Mouse (Mus musculus): Measurements from ENCODE around the gene Hfm1. TPM values are rescaled to one million over a fixed set of nuclear protein-coding genes. Genes with fewer than 3 reads are reported as not detected.

Gene Hfm1
- total RNA-seq (2021), result 1 to 10 TPM; 3.9 to 5.2 TPM

DNA sequence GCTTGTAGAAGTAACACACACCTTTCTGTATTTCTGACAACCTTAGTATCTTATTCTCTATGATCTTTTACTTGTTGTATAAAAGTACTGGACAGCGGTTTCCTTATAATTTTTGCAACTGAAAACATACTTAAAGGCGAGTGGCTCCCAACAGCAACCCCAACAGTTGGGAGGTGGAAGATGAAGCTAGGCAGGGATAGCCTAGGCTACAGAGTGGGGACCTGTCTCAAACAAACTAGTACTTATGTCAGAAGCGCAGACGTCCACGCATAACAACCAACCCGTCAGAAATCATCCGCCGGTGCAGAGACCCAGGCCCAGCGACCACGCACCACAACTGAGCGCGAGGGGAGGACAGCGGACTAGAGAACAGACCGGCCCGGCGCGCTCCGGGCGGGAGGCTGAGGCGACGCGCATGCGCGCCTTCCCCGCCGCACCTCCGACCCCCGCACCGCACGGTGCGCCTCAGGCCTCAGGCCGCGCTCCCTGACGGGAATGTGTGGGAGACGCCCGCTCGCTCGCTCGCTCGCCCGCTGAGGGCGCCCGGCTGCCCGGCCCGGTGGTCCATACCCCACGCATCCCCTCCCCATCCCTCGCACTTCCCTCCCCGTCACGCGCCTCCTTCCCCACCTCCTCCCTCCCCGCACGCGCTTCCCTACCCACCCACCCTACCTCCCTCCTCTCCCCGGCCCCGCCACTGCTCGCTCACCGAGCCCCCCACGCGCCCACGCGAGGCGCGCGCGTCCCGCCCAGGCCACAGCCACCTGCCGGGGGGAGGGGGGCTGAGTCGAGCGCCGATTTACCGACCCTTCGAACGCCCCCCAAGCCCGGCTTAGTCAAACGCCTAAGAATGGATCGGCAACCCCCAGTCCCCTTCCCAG is at the start of gene Hfm1:
Gene Hfm1 (minus strand): TSS at position 834 of the 881 bp plus-strand sequence.
- intact Hi-C loops (cut with DNase I), result no loop called here

DNA sequence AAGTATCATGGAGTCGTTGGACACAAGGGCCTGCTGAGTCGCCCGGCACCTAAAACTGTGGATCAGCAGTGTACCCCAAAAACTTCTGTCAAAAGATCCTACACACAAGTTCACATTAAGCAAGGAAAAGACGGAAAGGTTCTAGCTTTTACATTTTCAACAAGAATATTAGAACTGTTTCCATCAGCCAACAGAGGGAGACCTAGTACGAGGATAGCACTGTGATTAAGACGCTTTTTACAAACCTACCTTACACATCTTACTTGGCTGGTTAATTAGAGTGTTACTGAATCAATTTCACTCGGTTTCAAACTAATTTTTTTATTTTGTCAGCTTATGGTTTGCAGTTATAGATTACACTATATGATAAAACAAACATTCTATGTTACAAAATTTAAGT is 47.8 kb upstream of the Hfm1 start:
- intact Hi-C loops (cut with DNase I), result no loop called here
- no peak for DNase-seq

More for the DNA sequence above, at the start of gene Hfm1:
- DNase-seq, result peak; percentile 75

DNA sequence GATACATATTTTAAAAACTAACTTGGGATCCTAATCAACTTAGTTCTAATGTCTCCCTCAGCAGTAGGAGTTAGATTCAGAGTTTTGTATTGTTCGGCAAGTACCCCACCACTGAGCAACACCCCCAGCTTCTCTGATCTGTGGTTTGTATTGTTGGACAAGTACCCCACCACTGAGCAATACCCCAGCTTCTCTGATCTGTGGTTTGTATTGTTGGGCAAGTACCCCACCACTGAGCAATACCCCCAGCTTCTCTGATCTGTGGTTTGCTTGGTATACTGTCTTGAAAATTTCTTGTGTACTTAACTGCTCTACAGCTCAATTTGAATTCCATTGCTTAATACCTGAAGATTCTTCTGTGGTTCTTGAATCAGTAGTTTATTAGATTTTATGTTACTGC is 41.5 kb upstream of the Hfm1 start:
- no peak for DNase-seq
- intact Hi-C loops (cut with DNase I), result loop anchor here (10.0 kb wide), 1 partner anchor 103 kb away; no protein-coding TSS in a partner anchor

DNA sequence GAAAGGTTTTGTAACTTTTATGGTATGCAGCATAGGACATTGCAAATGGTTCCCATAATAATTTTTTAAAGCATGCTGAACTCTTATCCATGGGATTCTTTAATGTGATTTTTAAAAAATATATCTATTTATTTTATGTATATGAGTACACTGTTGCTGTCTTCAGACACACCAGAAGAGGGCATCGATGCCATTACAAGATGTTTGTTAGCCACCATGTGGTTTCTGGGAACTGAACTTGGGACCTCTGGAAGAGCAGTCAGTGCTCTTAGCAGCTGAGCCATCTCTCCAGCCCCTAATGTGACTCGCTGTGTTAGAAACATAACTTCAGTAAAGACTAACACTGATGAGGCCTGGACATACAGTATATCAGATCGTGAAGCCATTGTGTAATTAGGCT is 40.3 kb upstream of the Hfm1 start:
- intact Hi-C loops (cut with DNase I), result loop anchor here (10.0 kb wide), 1 partner anchor 102 kb away; no protein-coding TSS in a partner anchor
- DNase-seq, result no peak

DNA sequence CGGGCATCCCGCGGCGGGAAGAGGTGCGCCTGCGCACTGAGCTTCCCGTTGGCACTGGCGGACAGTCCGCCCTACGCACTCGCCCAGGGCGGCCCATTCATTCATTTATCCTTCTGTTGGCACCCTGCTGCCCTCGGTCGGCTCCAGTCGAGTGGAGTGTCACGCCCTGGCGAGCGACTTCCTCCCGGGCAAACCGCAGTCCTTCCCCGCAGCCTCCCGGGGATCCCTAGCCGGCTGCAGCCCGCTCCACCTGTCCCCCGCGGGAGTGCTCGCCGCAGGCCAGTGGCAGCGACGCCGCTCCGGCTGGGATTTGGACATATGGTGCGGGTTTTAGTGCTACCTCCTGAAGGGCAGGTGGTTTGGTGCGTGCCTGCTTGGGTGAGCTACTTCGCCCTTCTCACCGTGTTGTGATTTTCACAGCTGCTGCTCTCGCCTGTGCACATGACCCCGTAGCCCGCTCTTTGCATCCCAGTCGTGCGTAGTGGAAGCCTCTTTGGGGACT is 38.4 kb upstream of the Hfm1 start:
- intact Hi-C loops (cut with DNase I), result loop anchor here (10.0 kb wide), 1 partner anchor 100 kb away; no protein-coding TSS in a partner anchor
- no peak for DNase-seq

DNA sequence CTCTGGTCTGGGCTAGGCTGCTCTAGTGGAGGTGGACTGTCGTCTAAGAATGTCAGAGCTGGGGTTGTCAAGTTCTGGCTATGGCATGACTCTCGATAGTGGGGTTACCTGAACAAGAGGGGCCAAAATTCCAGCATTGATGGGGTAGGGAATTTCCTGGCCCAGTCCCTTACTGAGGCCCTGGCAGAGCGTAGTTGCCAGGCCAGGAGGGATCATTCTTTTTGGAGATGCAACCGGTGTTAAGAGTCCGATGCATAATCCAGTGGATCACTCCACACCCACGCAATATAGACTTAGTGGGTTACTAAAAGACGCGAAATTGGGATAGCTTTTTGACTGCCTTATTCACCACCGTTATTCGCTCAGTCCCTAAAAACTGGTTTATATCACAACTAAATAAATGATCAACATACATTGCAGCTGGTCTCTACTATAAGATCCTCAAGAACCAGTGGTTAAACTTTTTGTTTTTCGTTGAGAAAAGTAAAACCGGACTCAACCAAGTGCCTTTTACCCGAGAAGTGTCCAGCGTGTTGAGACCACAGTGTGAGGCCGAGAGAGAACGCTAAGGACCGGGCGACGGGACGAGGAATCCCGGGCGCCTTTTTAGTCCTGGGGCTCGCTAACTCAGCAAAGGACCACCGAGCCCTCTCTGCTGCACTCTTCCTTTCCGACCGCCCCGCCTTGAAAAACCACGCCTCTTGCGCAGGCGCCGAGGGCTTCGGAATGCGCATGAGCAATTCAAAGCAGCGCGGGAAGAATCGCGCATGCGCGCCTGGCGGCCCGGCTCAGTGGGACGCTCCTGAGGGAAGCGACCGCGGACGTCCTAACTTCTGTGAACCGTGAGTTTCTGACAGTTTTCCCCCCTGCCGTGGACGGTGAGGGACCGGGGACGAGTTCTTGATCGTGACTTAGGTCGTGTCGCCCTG is 37.7 kb upstream of the Hfm1 start, which contains the start of gene Cdc7:
Gene Cdc7 (plus strand): TSS at position 739 of the 929 bp plus-strand sequence.
- intact Hi-C loops (cut with DNase I), result loop anchor here (10.0 kb wide), 1 partner anchor 99 kb away; no protein-coding TSS in a partner anchor
- peak; percentile 97 for DNase-seq

DNA sequence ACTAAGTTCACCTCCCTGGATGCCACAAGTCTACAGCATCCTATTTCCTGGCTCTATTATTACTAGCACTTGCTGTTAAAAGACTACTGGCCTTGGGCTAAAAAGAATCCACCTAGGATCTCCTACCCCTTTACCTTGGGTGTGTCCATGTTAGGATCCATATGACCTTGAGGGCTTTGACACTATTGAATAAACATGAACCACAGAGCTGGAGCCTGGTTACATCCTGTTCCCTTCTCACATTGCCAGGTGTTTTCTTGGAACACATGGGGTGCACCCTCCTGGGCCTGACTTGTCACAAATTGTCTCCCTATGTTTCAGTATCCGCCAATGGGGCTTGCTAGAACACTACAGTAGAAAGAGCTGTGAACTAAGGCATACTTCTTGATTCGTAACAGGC is 34.3 kb upstream of the Hfm1 start:
- DNase-seq, result no peak
- intact Hi-C loops (cut with DNase I), result loop anchor here (10.0 kb wide), 1 partner anchor 96 kb away; no protein-coding TSS in a partner anchor

DNA sequence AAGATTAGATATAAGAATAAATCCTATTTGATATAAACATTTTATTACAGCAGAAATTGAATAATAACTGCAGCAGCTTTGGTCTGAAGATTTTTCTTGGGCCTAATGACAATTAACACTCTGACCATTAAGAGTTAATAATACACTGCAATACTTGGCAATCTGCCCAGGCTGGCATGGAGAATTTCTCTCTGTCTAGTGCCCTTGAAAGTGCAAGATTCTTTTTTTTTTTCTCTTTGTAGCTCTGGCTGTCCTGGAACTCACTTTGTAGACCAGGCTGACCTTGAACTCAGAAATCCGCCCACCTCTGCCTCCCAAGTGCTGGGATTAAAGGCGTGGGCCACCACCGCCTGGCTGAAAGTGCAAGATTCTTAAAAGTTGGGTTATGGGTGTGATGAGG is 32.9 kb upstream of the Hfm1 start:
- DNase-seq, result peak; percentile 72
- intact Hi-C loops (cut with DNase I), result no loop called here

DNA sequence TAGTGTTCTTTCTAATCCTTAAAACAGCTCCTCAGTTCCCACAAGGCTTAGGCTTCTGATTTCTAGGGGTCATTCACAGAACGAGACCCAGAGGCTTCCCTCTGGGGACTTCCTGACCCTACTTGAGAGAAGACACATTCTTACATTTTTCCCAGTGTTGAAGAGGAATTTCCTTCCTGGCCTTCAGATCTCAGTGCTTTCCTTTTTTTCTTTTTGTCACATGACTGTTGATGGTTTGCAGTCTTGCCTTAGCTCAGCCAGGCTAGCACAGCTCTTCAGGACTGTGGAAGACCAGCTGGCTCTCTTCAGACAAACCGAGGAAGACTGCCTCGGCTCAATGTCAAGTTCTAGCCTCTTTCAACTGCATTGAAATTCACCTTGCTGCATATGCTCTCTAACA is 30.3 kb upstream of the Hfm1 start:
- no peak for DNase-seq
- intact Hi-C loops (cut with DNase I), result no loop called here

DNA sequence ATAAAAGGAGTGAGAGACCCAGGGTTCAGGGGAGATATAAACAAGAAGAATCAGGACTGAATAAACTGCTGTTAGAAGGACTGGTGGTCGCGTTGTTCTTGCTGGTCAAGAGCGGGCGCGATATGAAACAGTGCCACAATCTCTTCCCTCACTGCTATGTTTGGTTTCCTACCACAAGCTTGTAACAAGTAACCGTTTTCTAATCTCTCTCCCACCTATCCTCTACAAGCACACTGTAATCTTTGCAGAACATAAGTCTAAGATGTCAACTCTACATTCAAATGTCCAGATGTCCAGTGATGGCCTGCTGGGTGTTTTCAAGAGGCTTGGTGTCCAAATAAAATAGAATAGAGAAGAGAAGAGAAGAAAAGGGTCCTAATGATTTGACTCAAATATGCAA is 22.6 kb upstream of the Hfm1 start:
- intact Hi-C loops (cut with DNase I), result no loop called here
- DNase-seq, result no peak

DNA sequence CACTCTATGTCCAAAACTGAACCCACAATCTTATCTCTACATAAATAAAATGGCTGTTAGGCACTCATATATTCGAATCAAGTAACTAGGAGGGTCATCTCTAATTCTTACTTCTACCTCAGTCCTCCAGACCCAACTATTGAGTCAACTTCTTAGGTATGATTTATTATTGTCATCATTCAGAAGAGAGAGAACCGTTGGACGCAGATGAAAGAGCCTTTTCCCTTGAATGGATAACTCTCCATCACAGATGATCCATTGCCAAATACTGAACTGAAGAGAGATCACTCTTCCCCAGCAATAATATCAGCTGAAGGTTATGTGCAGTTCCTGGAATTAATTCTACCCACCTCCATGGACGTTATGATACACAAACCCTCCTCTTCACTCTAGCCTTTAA is 20.2 kb upstream of the Hfm1 start:
- DNase-seq, result no peak
- intact Hi-C loops (cut with DNase I), result no loop called here

DNA sequence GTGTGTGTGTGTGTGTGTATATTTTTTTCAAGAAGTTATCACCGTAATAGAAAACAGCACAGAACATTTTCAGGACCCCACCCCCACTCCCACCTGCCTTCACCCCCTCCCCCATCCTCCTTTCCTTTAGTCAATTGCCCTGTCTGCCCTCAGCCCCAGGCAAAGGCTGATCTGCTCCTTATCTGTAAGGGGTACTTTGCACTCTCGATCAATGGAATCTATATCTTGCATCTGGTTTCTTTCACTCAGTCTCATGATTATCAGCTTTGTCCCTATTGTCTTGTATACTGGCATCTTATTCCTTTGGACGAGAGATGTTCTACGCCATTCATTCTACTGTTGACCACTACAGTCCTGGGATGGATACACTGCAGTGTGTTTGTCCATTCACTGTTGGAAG is 1.9 kb upstream of the Hfm1 start:
- DNase-seq, result no peak
- intact Hi-C loops (cut with DNase I), result no loop called here

DNA sequence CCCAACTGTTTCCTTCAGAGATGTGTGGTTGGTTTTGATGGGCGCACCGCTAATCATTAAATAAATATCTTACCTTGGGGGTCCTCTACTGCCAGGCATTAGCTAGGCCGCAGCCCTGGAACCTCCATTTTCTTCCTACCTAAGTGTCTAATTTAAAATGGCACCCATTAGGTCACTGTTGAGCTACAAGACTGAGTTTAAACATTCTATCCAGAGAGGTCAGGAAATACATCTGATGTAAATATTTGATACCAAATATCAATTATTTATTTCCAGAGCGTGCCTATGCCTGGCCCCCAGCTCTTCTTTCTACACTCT is 207 bp upstream of the Hfm1 start:
- DNase-seq, result no peak

DNA sequence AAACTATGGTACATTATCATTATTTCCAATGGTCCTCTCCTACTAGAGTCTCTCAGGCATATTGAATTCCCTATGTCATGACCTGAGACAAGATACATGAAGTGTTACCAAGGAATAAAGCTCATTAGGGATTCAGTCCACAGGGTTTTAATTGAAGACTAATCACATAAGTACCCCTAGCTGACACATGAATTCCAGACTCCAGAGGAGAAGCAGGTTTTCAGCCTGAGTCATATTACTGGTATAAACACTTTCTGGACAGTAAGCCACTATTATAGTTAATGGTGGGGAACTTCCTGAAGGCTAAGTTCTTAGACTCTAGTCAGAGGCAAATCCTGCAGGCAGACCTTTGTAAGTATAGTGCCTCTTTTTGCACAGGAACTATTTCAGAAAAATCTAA is 6.8 kb downstream of the Hfm1 start:
- intact Hi-C loops (cut with DNase I), result no loop called here
- DNase-seq, result no peak

More for the DNA sequence above, 207 bp upstream of the Hfm1 start:
- intact Hi-C loops (cut with DNase I), result no loop called here

DNA sequence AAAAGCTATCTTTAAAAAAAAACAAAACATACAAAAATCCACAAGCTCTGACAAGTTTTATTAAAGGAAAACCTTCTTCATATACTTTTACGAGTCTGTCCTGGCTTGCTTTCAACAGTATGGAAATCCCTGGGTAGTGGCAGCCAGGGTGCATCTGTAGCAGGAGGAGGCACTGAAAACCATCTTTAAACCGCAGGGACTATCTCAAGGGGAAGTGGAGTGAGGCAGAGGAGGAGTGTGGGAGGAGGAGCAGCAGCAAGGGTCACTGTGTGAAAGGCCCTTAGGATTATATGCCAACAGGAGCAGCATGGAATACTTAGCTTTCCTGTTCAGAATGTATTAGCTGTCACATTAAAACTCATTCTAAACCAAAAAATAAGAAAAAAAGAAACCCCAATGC is 29.2 kb downstream of the Hfm1 start:
- no peak for DNase-seq
- intact Hi-C loops (cut with DNase I), result no loop called here

DNA sequence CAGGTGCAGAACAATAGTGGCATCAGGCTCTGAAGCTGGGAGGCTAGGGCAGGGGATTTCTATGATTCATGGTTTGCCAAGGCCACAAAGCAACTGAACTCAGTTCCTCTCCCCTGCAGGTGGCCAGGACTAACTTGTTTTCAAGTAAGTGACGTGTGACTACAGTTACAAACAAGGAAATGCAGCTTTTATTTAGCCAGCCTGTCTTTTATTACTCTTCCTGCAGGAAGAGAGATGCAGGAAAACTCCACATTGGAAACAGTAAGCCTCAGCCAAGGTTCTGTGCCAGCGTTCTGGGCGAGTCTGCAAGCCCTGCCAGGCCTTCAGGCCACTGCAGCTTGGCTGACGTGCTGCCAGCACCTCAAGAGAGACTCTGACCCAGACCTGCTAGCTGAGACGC is 34.3 kb downstream of the Hfm1 start:
- peak; percentile 81 for DNase-seq
- intact Hi-C loops (cut with DNase I), result no loop called here

DNA sequence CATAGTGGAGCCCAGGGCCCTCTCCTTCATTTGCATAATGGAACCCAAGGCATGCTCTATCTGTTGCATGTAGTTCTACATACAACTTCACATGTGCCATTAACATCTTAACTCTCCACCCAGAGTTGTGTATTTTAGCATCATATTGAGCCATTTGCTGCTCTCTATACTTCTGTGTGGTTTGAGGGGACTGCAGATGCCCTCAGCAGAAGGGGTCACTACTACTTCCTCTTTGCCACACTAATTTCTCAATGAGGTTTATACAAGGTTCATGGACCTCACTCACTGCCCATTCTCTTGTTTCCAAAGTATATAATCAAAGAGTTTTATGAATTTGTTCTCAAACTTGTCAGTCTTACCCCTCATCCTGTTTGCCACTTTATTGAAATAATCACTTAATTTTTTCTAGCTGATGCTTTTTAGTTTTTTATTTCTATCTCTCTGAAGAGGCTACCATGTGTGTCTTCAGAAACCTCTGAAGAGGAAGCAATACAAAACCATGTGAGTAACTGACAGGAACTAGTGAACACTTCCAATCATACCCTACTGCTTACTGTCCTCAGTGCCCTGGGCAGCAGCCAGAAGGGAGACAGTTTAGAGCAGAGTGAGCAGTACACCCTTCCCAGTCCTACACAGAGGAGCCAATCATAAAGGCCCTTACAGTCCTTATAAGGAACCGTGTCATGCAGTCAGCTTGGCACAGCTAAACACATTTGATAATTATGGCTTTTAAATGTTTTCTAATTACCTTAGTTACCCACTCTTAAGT is 38.6 kb downstream of the Hfm1 start:
- DNase-seq, result no peak
- intact Hi-C loops (cut with DNase I), result no loop called here

DNA sequence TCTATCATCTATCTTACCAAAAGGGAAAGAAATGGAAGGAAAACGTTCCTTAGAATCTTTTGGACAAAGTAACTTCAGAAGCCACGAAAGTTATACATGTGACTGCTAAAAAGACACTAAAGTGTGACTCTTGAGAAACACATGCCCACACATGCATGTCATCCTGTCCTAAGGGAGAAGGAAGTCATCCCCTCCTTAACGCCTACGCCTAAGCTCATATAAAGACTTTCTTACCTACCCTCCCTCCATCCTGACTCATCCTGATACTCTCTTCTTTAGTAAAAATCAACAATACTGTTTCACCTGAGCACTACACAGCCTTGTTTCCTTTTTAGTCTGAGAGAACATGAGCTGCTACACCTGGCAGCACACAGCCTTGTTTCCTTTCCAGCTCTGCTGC is 40.6 kb downstream of the Hfm1 start:
- DNase-seq, result no peak
- intact Hi-C loops (cut with DNase I), result no loop called here

DNA sequence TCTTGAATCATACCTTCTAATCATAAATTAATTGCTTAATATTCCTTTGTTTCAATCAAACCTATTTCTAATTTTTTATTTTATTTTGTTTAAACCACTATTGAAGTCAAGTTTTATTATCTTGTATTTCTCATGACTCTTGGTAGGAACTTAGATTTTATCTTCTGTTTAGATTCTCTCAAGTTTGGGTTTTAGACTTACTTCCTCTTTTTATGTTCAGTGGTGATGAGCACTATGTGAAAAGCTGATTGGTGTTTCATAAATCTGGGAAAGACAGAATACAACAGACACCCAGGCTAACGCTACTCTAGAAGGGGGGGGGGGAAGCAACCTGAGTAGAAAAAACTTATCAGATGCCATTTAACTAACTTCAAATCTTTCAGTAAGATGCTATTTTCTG is 49.7 kb downstream of the Hfm1 start:
- intact Hi-C loops (cut with DNase I), result no loop called here
- no peak for DNase-seq

DNA sequence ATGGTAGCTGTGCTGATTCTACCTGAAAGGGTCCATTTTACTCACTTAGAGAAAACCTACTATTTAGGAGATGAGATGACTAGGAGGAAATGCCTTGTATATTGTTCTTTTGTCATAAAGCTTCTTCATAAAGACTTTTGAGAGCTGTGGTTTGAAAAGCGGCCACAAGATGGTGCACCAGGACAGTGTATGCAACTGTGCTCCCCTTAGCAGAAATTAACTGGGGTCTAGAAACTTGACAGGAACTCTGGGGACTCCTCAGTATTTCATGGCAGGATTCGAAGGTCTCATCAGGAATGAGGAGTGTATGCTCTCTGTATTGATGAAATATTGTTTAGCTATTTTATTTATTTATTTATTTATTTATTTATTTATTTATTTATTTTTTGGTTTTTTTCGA is 65.7 kb downstream of the Hfm1 start:
- DNase-seq, result peak; percentile 56
- intact Hi-C loops (cut with DNase I), result loop anchor here (5.0 to 10.0 kb wide), 2 partner anchors 104 to 462 kb away; partner anchors contain the start of gene Cdc7
